Mouse (Mus musculus): ENCODE measurements around the gene Phtf1.

The Phtf1 gene

GRCm38 (mm10) chr3:103967861-103968691, at the start of gene Phtf1:
TSS of gene Phtf1 (plus strand) at chr3:103968110.
- DNase-seq = peak; percentile 92

- no peak for DNase-seq
These were observed 47.8 kb upstream of the Phtf1 start for GRCm38 (mm10) chr3:103920094-103920493.

GRCm38 (mm10) chr3:103925302-103925701, 42.6 kb upstream of the Phtf1 start:
- DNase-seq = no peak

- peak; percentile 22 for DNase-seq
These were observed 40.4 kb upstream of the Phtf1 start for GRCm38 (mm10) chr3:103927511-103927910.

- no peak for DNase-seq
These were observed 22.9 kb upstream of the Phtf1 start for GRCm38 (mm10) chr3:103944794-103945562.

- DNase-seq = no peak
These were observed 19.2 kb upstream of the Phtf1 start for GRCm38 (mm10) chr3:103948666-103949065.

GRCm38 (mm10) chr3:103960622-103961021, 7.3 kb upstream of the Phtf1 start:
- DNase-seq = no peak

GRCm38 (mm10) chr3:103967231-103967630, 679 bp upstream of the Phtf1 start:
- DNase-seq = no peak

- DNase-seq = no peak
These were observed 791 bp downstream of the Phtf1 start for GRCm38 (mm10) chr3:103968701-103969100.

- DNase-seq = no peak
These were observed 3.2 kb downstream of the Phtf1 start for GRCm38 (mm10) chr3:103971157-103971556.

GRCm38 (mm10) chr3:103984556-103984955, 16.6 kb downstream of the Phtf1 start:
- no peak for DNase-seq

GRCm38 (mm10) chr3:103985194-103985593, 17.3 kb downstream of the Phtf1 start:
- no peak for DNase-seq

GRCm38 (mm10) chr3:103987831-103988432, 20.0 kb downstream of the Phtf1 start:
- DNase-seq = no peak

- no peak for DNase-seq
These were observed 21.4 kb downstream of the Phtf1 start for GRCm38 (mm10) chr3:103989352-103989751.

- DNase-seq = no peak
These were observed 23.4 kb downstream of the Phtf1 start for GRCm38 (mm10) chr3:103991271-103991670.

- DNase-seq = no peak
These were observed 30.8 kb downstream of the Phtf1 start for GRCm38 (mm10) chr3:103998724-103999123.

GRCm38 (mm10) chr3:104006896-104007466, 39.1 kb downstream of the Phtf1 start:
- DNase-seq = no peak

GRCm38 (mm10) chr3:104007479-104007878, 39.6 kb downstream of the Phtf1 start:
- DNase-seq = peak; percentile 57

- no peak for DNase-seq
These were observed 42.2 kb downstream of the Phtf1 start for GRCm38 (mm10) chr3:104009924-104010662.

- DNase-seq = no peak
These were observed 44.1 kb downstream of the Phtf1 start for GRCm38 (mm10) chr3:104011972-104012371.

GRCm38 (mm10) chr3:104017931-104018330, 50.0 kb downstream of the Phtf1 start:
- DNase-seq = no peak

- DNase-seq = no peak
These were observed 51.5 kb downstream of the Phtf1 start for GRCm38 (mm10) chr3:104019453-104019852.
